Mouse (Mus musculus) midbrain, embryonic 10.5 days (tissue): ENCODE measurements around the gene Pcsk2. TPM values are rescaled to one million over a fixed set of nuclear protein-coding genes. Genes with fewer than 3 reads are reported as not detected.

Source experiments
- DNase-seq: peaks from one replicate; pipeline ENCODE4 v3.0.0-alpha.2; 2017; ENCODE audit warnings: low spot score
- H3K27ac ChIP-seq: fragments of 300-500 bp; sonication (generic); replicated peaks from 2 replicates; pipeline ENCODE4 v1.5.1; 2016; ENCODE audit warnings: mild to moderate bottlenecking
- H3K27me3 ChIP-seq: fragments of 300-500 bp; sonication (generic); 2 replicates; pipeline ENCODE4 v1.6.1; 2016; ENCODE audit warnings: low read depth, mild to moderate bottlenecking; ENCODE audit not compliant: poor library complexity, severe bottlenecking
- H3K36me3 ChIP-seq: fragments of 300-500 bp; sonication (generic); 2 replicates; pipeline ENCODE4 v1.6.1; 2016; ENCODE audit warnings: mild to moderate bottlenecking, moderate library complexity
- H3K4me1 ChIP-seq: fragments of 300-500 bp; sonication (generic); 2 replicates; pipeline ENCODE4 v1.6.1; 2016
- H3K4me3 ChIP-seq: fragments of 300-500 bp; sonication (generic); 2 replicates; pipeline ENCODE4 v1.5.1; 2016; ENCODE audit warnings: mild to moderate bottlenecking, moderate library complexity
- H3K9me3 ChIP-seq: fragments of 300-500 bp; sonication (generic); replicated peaks from 2 replicates; pipeline ENCODE4 v1.6.1; 2016; ENCODE audit warnings: mild to moderate bottlenecking
- WGBS: fragments of 180-500 bp; shearing (Covaris S2); methylation state at CpG from one replicate; pipeline ENCODE4 v1.1.7; 2016; 5-methylcytosine and 5-hydroxymethylcytosine counted together
- polyA plus RNA-seq: library from polyadenylated mRNA; unstranded; fragments of >200 nt; fragmentation: Nextera tagmentation; extraction: Ambion mirVana; gene quantifications from 2 replicates; pipeline ENCODE4 v1.2.1, GENCODE M21; 2016

The Pcsk2 gene
- polyA plus RNA-seq, 1 experiment from 2014 or later: 2.9 TPM

DNA sequence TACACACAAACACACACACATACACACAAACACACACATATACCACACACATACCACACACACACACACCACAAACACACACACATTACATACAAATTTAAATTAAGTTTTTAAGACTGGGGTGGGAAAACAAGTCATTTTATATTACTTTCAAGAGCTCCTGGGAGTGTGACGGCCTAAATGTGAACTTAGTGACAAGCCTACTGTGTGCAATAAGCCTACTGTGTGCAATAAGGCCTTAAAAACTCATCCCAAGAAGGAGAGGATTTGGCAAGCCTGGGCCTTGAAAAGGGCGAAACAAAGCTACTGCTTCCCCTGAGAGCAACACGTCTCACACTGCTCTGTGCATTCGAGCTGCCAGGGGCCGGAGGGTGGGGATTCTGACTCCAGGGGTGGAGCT is 286.8 kb downstream of the Pcsk2 start:
- Histone ChIP-seq H3K4me3 (no peak overlapping the region), H3K27me3 (no peaks in the 10 kb centered on the region), H3K36me3 (no peaks in the 10 kb centered on the region), H3K9me3 (no peaks in the 10 kb centered on the region), H3K4me1 (peaks cover 5% of the 10 kb centered on the region), H3K27ac (no peak overlapping the region)
- WGBS: 84% methylated on average over 5 of the region's 5 CpGs
- DNase-seq: no peak

DNA sequence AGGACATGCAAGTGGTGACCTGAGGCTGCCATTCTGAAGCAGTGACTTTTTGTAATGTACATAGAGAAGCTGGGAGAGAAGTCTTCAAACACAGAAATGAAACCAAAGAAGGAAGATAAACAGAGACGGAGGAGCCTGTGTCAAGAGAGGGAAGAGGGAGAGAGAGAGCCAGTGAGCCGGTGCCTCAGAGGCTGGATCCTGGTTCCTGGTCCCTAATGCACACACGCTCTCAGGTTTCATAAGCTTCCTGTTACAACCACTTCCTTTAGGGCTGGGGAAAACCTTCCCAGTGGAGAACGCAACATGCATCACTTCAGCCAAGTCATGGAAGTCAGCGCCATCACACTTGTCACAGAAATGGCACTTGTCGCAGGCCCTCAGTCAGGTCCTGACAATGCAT is 288.1 kb downstream of the Pcsk2 start:
- Histone ChIP-seq H3K36me3 (no peaks in the 10 kb centered on the region), H3K27me3 (no peaks in the 10 kb centered on the region), H3K4me3 (no peak overlapping the region), H3K27ac (no peak overlapping the region), H3K4me1 (peaks cover 5% of the 10 kb centered on the region), H3K9me3 (no peaks in the 10 kb centered on the region)
- WGBS: 86% methylated on average over 6 of the region's 6 CpGs
- no peak for DNase-seq

DNA sequence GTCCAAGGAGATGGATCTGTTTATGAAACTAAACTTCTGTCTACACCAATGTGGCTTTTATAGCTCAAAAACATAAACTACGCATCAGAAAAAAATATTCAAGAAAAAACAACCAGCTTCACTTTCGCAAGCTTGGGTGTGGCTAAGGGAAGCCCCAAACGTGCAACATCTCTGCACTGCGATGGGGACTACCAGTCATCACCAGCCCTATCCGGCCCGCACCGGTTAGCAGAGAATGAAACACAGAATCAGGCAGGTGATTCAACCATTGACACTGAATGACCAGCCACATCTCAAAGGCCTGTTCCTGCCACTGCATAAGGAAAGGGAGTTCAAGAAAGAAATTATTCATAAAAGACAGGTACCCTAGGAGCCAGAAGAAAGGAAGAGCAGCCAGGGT is 289.9 kb downstream of the Pcsk2 start:
- Histone ChIP-seq H3K9me3 (no peaks in the 10 kb centered on the region), H3K27ac (no peak overlapping the region), H3K36me3 (no peaks in the 10 kb centered on the region), H3K4me1 (peaks cover 5% of the 10 kb centered on the region), H3K27me3 (no peaks in the 10 kb centered on the region), H3K4me3 (no peak overlapping the region)
- 91% methylated on average over 7 of the region's 7 CpGs for WGBS
- no peak for DNase-seq

DNA sequence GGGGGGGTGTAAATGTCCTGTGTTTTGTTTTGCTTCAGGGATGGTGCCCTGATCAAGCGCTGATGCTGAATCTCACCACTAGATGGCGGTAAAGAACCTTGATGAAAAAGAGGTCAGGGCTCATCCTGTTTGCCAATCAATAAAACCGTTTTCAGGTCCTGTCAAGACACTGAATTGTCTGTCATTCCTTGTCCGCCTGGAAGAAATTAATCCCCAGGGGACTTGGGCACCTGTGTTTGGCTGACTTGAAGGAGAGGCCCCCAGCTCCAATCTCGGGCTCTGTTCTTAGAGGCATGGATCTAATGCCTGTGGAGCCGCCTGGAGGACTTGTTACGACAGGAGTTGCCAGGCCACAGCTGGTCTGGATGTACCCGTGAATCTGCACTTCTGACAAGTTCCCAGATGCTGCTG is 291.3 kb downstream of the Pcsk2 start:
- no peaks in the 10 kb centered on the region for H3K27me3 ChIP-seq
- H3K36me3 ChIP-seq: no peaks in the 10 kb centered on the region
- peak; percentile 85 for DNase-seq
- H3K4me1 ChIP-seq: peaks cover 5% of the 10 kb centered on the region
- WGBS: 3% methylated on average over 8 of the region's 8 CpGs
- no peaks in the 10 kb centered on the region for H3K9me3 ChIP-seq
- H3K4me3 ChIP-seq: peak overlapping the region; percentile 36
- no peak overlapping the region; the same call in 1 of the 2 replicates for H3K27ac ChIP-seq

DNA sequence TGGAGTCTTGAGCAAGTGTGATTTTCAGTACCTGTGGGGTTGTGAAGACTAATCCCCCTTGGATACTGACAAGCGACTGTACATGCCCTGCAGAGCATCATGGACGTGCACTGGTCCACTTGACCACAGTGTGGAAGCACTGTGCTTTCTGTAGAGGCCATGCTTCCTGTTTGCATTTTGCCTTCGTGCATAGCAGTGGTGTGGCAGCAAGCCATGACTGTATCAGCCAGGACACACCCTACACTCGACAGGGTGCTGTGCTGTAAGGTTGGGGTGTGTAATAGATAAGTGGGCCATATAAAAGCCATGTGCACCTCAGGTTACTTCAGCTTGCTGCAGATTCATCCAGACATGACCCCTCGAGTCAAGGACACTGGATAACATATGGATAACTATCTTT is 292.7 kb downstream of the Pcsk2 start:
- no peaks in the 10 kb centered on the region for H3K27me3 ChIP-seq
- no peaks in the 10 kb centered on the region for H3K9me3 ChIP-seq
- H3K36me3 ChIP-seq: no peaks in the 10 kb centered on the region
- 72% methylated on average over 5 of the region's 5 CpGs for WGBS
- peaks cover 5% of the 10 kb centered on the region for H3K4me1 ChIP-seq
- no peak overlapping the region for H3K4me3 ChIP-seq
- no peak for DNase-seq
- H3K27ac ChIP-seq: no peak overlapping the region

DNA sequence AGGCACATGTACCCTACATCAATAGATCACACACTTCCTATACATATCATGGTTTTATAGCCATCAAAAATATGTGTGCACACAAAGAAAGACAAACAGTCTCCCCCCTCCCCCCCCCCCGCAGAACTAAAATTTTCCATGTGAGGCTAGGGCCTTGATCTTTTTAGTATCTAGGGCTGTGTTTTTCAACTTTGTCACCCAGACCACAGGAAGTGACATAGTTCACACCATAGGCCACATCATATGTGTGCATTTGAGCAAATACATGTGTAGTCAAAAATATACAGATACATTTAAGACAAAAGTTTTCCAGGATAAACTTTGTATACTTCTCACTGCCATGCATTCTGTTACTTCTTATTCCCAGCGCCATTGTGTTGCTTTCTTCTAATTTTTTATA is 293.5 kb downstream of the Pcsk2 start:
- H3K27ac ChIP-seq: no peak overlapping the region
- no peaks in the 10 kb centered on the region for H3K27me3 ChIP-seq
- no peak overlapping the region for H3K4me3 ChIP-seq
- 87% methylated on average over 2 of the region's 2 CpGs for WGBS
- peaks cover 5% of the 10 kb centered on the region for H3K4me1 ChIP-seq
- no peaks in the 10 kb centered on the region for H3K36me3 ChIP-seq
- no peaks in the 10 kb centered on the region for H3K9me3 ChIP-seq
- DNase-seq: no peak

DNA sequence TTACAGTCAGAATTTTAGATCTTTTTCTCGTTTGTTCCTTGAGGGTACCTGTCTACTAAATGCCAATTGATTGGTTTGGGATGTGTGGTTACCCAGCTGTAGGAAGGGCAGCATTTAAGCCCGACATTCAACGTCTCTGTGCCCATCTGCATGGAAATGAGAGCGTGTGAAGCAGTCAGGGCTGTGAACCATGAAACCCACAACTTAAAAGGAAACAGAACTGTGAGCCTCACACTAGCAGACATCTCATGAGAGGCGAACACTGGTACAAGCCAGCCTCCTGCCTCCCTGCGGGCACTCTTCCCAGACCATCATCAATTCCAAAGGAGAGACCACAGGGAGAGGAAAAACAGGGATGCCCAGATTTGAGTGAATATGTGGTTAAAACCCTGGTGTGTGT is 294.9 kb downstream of the Pcsk2 start:
- DNase-seq: no peak
- Histone ChIP-seq H3K27me3 (no peaks in the 10 kb centered on the region), H3K4me3 (no peak overlapping the region), H3K27ac (no peak overlapping the region), H3K9me3 (no peaks in the 10 kb centered on the region), H3K4me1 (peaks cover 5% of the 10 kb centered on the region), H3K36me3 (no peaks in the 10 kb centered on the region)
- WGBS: 87% methylated on average over 6 of the region's 6 CpGs

DNA sequence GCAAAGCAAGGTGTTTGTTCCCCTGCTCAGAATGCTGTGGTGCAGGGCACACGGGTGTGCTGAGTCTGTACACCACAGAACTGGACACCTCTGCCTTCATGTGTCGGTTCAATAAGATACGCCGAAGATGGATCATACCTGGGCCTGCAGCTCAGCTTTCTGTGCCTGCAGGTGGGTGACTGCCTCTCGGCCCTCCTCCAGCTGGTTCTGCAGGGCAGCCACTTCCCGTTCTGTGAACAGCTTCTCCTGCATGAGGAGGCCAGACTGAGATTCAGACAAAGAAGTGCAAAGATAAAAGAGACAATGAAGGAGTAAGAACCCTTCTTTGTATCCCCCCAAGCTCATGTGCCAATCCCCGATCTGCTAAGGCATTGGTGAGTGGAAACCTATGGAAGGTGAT is 295.6 kb downstream of the Pcsk2 start:
- Histone ChIP-seq H3K36me3 (no peaks in the 10 kb centered on the region), H3K4me1 (peaks cover 5% of the 10 kb centered on the region), H3K4me3 (no peak overlapping the region), H3K27me3 (no peaks in the 10 kb centered on the region), H3K27ac (no peak overlapping the region), H3K9me3 (no peaks in the 10 kb centered on the region)
- no peak for DNase-seq
- WGBS: 78% methylated on average over 7 of the region's 7 CpGs

DNA sequence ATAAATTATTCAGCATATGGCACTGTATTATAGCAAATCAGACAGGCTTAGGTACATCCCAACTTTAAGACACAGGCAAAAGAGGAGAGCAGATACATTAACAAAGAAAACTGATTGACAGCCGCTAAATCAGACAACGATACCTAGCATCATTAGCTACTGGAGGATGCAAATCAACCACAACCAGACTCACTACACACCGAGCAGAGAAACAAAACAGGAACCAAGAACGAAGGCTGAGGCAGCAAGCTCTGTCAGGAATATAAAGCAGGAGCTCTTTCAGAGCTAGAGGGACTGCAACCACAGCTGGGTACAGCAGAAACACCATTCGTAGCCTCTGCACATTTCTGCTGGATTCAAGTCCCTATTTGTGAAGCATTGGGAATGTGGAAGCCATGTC is 298.8 kb downstream of the Pcsk2 start:
- H3K4me3 ChIP-seq: no peak overlapping the region
- H3K4me1 ChIP-seq: no peaks in the 10 kb centered on the region
- no peak for DNase-seq
- no peaks in the 10 kb centered on the region for H3K9me3 ChIP-seq
- 80% methylated on average over 5 of the region's 5 CpGs for WGBS
- H3K36me3 ChIP-seq: no peaks in the 10 kb centered on the region
- no peak overlapping the region for H3K27ac ChIP-seq
- H3K27me3 ChIP-seq: no peaks in the 10 kb centered on the region

DNA sequence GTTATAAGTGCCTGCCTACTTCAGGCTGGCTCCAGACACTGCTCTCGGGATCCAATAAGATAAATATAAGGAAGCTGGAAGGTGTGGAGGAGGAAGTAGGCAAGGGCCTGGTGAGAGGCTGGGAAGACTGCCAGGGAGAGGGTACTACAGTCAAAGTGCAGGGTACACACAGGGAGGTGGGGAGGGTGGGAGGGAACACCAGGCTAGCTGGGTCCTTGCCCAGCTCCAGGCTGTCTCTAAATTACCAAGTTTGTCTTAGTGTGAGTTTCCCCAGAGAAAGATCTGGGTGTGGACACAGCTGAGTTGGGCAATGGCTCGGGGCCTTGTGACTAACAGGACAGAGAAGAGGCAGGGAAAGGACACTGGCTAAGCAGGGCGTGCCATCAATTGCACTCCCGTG is 300.8 kb downstream of the Pcsk2 start:
- no peaks in the 10 kb centered on the region for H3K36me3 ChIP-seq
- 79% methylated on average over 4 of the region's 4 CpGs for WGBS
- no peak for DNase-seq

DNA sequence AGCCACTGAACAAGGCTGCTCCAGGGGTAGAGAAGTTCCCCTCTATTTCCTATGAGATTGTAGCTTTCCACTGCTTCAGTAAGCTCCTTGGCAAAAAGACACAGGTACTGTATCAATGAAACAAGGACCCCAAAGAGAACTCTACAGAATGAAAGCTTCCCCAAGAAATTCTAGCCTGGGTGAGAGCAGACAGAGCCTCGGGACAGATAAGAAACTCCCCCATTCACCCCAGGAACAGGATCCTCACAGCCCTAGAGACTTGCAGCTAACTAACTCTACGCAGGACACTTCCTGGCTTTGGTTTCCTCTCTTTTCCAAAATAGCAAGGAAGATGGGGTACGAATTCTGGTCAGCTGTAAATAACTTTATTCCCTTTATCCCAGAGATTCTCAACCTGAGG is 301.3 kb downstream of the Pcsk2 start:
- DNase-seq: no peak
- no peaks in the 10 kb centered on the region for H3K9me3 ChIP-seq
- 67% methylated on average over 3 of the region's 3 CpGs for WGBS
- no peaks in the 10 kb centered on the region for H3K27me3 ChIP-seq
- H3K4me3 ChIP-seq: no peak overlapping the region
- no peak overlapping the region for H3K27ac ChIP-seq
- H3K36me3 ChIP-seq: no peaks in the 10 kb centered on the region
- peaks cover 2% of the 10 kb centered on the region; the same call in 1 of the 2 replicates for H3K4me1 ChIP-seq

More for the DNA sequence above, 300.8 kb downstream of the Pcsk2 start:
- Histone ChIP-seq H3K4me1 (no peaks in the 10 kb centered on the region), H3K27me3 (no peaks in the 10 kb centered on the region), H3K27ac (no peak overlapping the region), H3K4me3 (no peak overlapping the region), H3K9me3 (no peaks in the 10 kb centered on the region)

DNA sequence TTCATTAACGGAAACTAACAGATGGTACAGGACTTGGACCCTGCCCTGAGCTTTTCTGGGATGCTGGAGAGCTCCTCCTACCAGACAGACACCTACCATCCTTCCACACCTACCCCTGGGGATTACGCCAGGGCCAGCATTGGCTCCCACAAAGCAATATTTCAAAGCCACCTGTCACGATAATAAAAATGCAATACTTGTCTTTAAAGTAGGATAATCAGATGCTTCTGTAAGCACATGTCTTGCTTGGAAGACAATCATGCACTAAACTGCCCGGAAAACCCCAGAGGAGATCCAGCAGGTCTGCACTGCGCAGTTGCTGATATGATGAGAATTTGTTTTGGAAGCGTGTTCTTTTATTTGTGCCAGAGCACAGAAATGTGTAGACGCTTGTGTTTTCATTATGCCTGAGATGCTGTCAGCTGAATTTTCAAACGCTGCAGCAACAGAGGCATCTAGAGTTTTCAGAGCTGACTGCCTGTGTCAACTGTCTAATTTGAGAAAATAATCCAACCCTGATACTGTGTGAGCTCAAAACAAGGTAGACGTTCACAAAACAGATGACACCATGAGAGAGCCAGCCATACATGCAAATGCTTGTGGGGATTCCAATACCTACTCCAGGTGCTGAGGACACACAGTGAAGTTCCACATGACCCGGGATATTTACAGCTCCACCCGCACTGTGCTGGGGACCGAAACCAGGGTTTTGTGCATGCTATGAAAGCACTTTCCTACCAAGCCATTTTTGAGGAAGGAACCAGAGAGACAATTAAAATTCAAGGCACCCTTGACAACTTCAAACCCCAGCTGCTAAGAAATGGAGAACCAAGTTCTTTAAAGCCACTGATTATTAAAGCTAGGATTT is 305.6 kb downstream of the Pcsk2 start:
- H3K4me3 ChIP-seq: no peak overlapping the region
- H3K27me3 ChIP-seq: no peaks in the 10 kb centered on the region
- no peaks in the 10 kb centered on the region for H3K9me3 ChIP-seq
- DNase-seq: no peak
- peaks cover 8% of the 10 kb centered on the region; the same call in 1 of the 2 replicates for H3K4me1 ChIP-seq
- WGBS: 90% methylated on average over 12 of the region's 12 CpGs
- no peaks in the 10 kb centered on the region for H3K36me3 ChIP-seq
- no peak overlapping the region for H3K27ac ChIP-seq
